Mouse (Mus musculus) urinary bladder, postnatal 4 days (tissue): ENCODE measurements at regions not wholly inside any gene's neighbourhood (a gene's known extent, or its start where the extent isn't known, plus 50 kb on each side); places are given as distances from the start of the nearest gene placed in this dataset.
"Not testable (repeated sequence)": the region's sequence is repeated elsewhere in the genome, so short reads cannot be mapped to it uniquely, and the experiment has no call there.

Experiments used
- DNase-seq, 2 experiments: peaks; one replicate each; pipeline ENCODE4 v3.0.0; 2021 to 2022; ENCODE audit warnings: low spot score in 2 of 2

GRCm38 (mm10) chr3:34709553-34709952 is 59.3 kb downstream of the Sox2 start:
- no peak for DNase-seq

GRCm38 (mm10) chr3:34712137-34712536 is 61.9 kb downstream of the Sox2 start:
- DNase-seq = not testable (repeated sequence)

GRCm38 (mm10) chr3:34722506-34722905 is 72.3 kb downstream of the Sox2 start:
- DNase-seq = no peak

GRCm38 (mm10) chr3:34726955-34727354 is 76.8 kb downstream of the Sox2 start:
- no peak for DNase-seq

- no peak for DNase-seq
These were observed 78.1 kb downstream of the Sox2 start for GRCm38 (mm10) chr3:34728282-34728681.

- no peak for DNase-seq
These were observed 84.8 kb downstream of the Sox2 start for GRCm38 (mm10) chr3:34734966-34735365.

- DNase-seq = no peak
These were observed 87.8 kb downstream of the Sox2 start for GRCm38 (mm10) chr3:34738001-34738400.

GRCm38 (mm10) chr3:34738938-34739337 is 88.7 kb downstream of the Sox2 start:
- DNase-seq = no peak

GRCm38 (mm10) chr3:34739693-34740092 is 89.5 kb downstream of the Sox2 start:
- no peak for DNase-seq

GRCm38 (mm10) chr3:34740110-34740509 is 89.9 kb downstream of the Sox2 start:
- no peak for DNase-seq

- DNase-seq = no peak
These were observed 95.1 kb downstream of the Sox2 start for GRCm38 (mm10) chr3:34745181-34745736.

GRCm38 (mm10) chr3:34747499-34748093 is 97.4 kb downstream of the Sox2 start:
- DNase-seq = no peak

GRCm38 (mm10) chr3:34749989-34750388 is 99.8 kb downstream of the Sox2 start:
- DNase-seq = no peak

GRCm38 (mm10) chr3:34751551-34751950 is 101.3 kb downstream of the Sox2 start:
- no peak for DNase-seq

GRCm38 (mm10) chr3:34753557-34753956 is 103.4 kb downstream of the Sox2 start:
- no peak for DNase-seq

- no peak for DNase-seq
These were observed 104.6 kb downstream of the Sox2 start for GRCm38 (mm10) chr3:34754781-34755180.

GRCm38 (mm10) chr3:34755282-34755681 is 105.1 kb downstream of the Sox2 start:
- not testable (repeated sequence) for DNase-seq

GRCm38 (mm10) chr3:34756632-34757031 is 106.4 kb downstream of the Sox2 start:
- no peak for DNase-seq

- DNase-seq = no peak
These were observed 106.9 kb downstream of the Sox2 start for GRCm38 (mm10) chr3:34757130-34757529.

- DNase-seq = no peak
These were observed 107.8 kb downstream of the Sox2 start for GRCm38 (mm10) chr3:34757813-34758510.

GRCm38 (mm10) chr3:34759942-34760640 is 109.9 kb downstream of the Sox2 start:
- no peak for DNase-seq

- no peak for DNase-seq
These were observed 111.1 kb downstream of the Sox2 start for GRCm38 (mm10) chr3:34761162-34761769.
